Mouse (Mus musculus) MEL (cell line): ENCODE measurements around the gene Kcnj9. TPM values are rescaled to one million over a fixed set of nuclear protein-coding genes. Genes with fewer than 3 reads are reported as not detected.
A peak's percentile ranks its signal among the peaks of the same experiment; 100 is the strongest.

Experiments
- DNase-seq: peaks from one replicate; pipeline ENCODE4 v3.0.0; 2011; ENCODE audit warnings: low read depth, low spot score
- H3K27ac ChIP-seq: 2 replicates; pipeline ENCODE4 v1.5.1; 2012; ENCODE audit warnings: low read depth, mild to moderate bottlenecking, control low read depth, low read length, moderate library complexity; ENCODE audit not compliant: control insufficient read depth
- H3K27me3 ChIP-seq, 2 experiments: fragments of 150-350 bp in 1 of 2; sonication (generic) in 1 of 2; 2 replicates each; pipeline ENCODE4 v1.6.1; 2012; ENCODE audit warnings: low read length in 2 of 2, mild to moderate bottlenecking in 2 of 2, improper control_type of control experiment in 1 of 2, moderate library complexity in 1 of 2; ENCODE audit not compliant: insufficient read depth in 2 of 2, control insufficient read depth in 1 of 2
- H3K36me3 ChIP-seq, 2 experiments: 2 replicates each; pipeline ENCODE4 v1.6.1; 2012 to 2014; ENCODE audit warnings: low read length in 2 of 2, improper control_type of control experiment in 1 of 2, inconsistent platforms in 1 of 2, mild to moderate bottlenecking in 1 of 2; ENCODE audit not compliant: insufficient read depth in 2 of 2, control insufficient read depth in 1 of 2
- H3K4me1 ChIP-seq, 2 experiments: fragments of 150-350 bp in 1 of 2; sonication (generic) in 1 of 2; 2 replicates each; pipeline ENCODE4 v1.6.1; 2012; ENCODE audit warnings: low read length in 2 of 2, improper control_type of control experiment in 1 of 2, mild to moderate bottlenecking in 1 of 2; ENCODE audit not compliant: insufficient read depth in 2 of 2, control insufficient read depth in 1 of 2
- H3K4me3 ChIP-seq, 2 experiments: fragments of 150-350 bp in 1 of 2; sonication (generic) in 1 of 2; 2 replicates each; pipeline ENCODE4 v1.5.1; 2012; ENCODE audit warnings: low read depth in 2 of 2, low read length in 2 of 2, mild to moderate bottlenecking in 2 of 2, moderate library complexity in 2 of 2, control low read depth in 1 of 2, improper control_type of control experiment in 1 of 2; ENCODE audit not compliant: control insufficient read depth in 1 of 2, insufficient read depth in 1 of 2
- H3K79me2 ChIP-seq: 2 replicates; pipeline ENCODE4 v1.6.1; 2012; ENCODE audit warnings: mild to moderate bottlenecking, low read length, moderate library complexity; ENCODE audit not compliant: control insufficient read depth, poor library complexity, insufficient read depth
- H3K9ac ChIP-seq: 2 replicates; pipeline ENCODE4 v1.6.1; 2012; ENCODE audit warnings: low read depth, mild to moderate bottlenecking, control low read depth, low read length, moderate library complexity; ENCODE audit not compliant: control insufficient read depth, poor library complexity, severe bottlenecking
- H3K9me3 ChIP-seq: fragments of 150-350 bp; sonication (generic); replicated peaks from 2 replicates; pipeline ENCODE4 v1.6.1; 2012; ENCODE audit warnings: mild to moderate bottlenecking, low read length, improper control_type of control experiment, moderate library complexity; ENCODE audit not compliant: insufficient read depth
- BHLHE40 ChIP-seq: IDR thresholded peaks from 2 replicates; pipeline ENCODE4 v1.6.1; 2012; ENCODE audit warnings: low read depth, mild to moderate bottlenecking, inconsistent platforms, low read length, improper control_type of control experiment, borderline replicate concordance
- CHD2 ChIP-seq: IDR thresholded peaks from 2 replicates; pipeline ENCODE4 v1.6.1; 2011; ENCODE audit warnings: low read length, improper control_type of control experiment
- ELF1 ChIP-seq: IDR thresholded peaks from 2 replicates; pipeline ENCODE4 v1.6.1; 2014; ENCODE audit warnings: low read depth, mild to moderate bottlenecking, inconsistent platforms, low read length, improper control_type of control experiment, moderate library complexity
- EP300 ChIP-seq, 2 experiments: IDR thresholded peaks; 2 replicates each; pipeline ENCODE4 v1.6.1; 2011; ENCODE audit warnings: improper control_type of control experiment in 2 of 2, low read length in 2 of 2, low read depth in 1 of 2, mild to moderate bottlenecking in 1 of 2
- ETS1 ChIP-seq: IDR thresholded peaks from 2 replicates; pipeline ENCODE4 v1.6.1; 2012; ENCODE audit warnings: low read depth, mild to moderate bottlenecking, inconsistent platforms, low read length, improper control_type of control experiment, moderate library complexity
- KAT2A ChIP-seq: conservative IDR thresholded peaks from 2 replicates; pipeline ENCODE4 v1.6.1; 2012; ENCODE audit warnings: low read depth, low read length, improper control_type of control experiment, inconsistent platforms
- MAFK ChIP-seq: IDR thresholded peaks from 2 replicates; pipeline ENCODE4 v1.6.1; 2011; ENCODE audit warnings: low read depth, mild to moderate bottlenecking, low read length, improper control_type of control experiment, borderline replicate concordance
- MAZ ChIP-seq: IDR thresholded peaks from 2 replicates; pipeline ENCODE4 v1.6.1; 2012; ENCODE audit warnings: low read depth, mild to moderate bottlenecking, inconsistent platforms, low read length, improper control_type of control experiment
- MYC ChIP-seq: IDR thresholded peaks from 2 replicates; pipeline ENCODE4 v1.6.1; 2011; ENCODE audit warnings: low read depth, mild to moderate bottlenecking, low read length, improper control_type of control experiment, moderate library complexity
- NRF1 ChIP-seq: IDR thresholded peaks from 2 replicates; pipeline ENCODE4 v1.6.1; 2014; ENCODE audit warnings: low read depth, mild to moderate bottlenecking, inconsistent platforms, low read length, improper control_type of control experiment, moderate library complexity; ENCODE audit not compliant: poor library complexity, insufficient read depth, severe bottlenecking
- POLR2A ChIP-seq, 2 experiments: IDR thresholded peaks; 2 replicates each; pipeline ENCODE4 v1.6.1; 2011 to 2012; ENCODE audit warnings: low read length in 2 of 2, mild to moderate bottlenecking in 2 of 2, control low read depth in 1 of 2, improper control_type of control experiment in 1 of 2, low read depth in 1 of 2, moderate library complexity in 1 of 2; ENCODE audit not compliant: control insufficient read depth in 1 of 2, insufficient read depth in 1 of 2, poor library complexity in 1 of 2
- TAL1 ChIP-seq: IDR thresholded peaks from 2 replicates; pipeline ENCODE4 v1.6.1; 2012; ENCODE audit warnings: mild to moderate bottlenecking, inconsistent platforms, low read length, moderate library complexity, mixed read lengths
- polyA plus RNA-seq, 2 experiments: library from polyadenylated mRNA; stranded (reverse) in 1 of 2; unstranded in 1 of 2; fragments of >175 nt in 1 of 2; fragments of >200 nt in 1 of 2; gene quantifications; 2 replicates each; pipeline versions ENCODE4 v1.2.1 to v1.2.4; 2012; ENCODE audit warnings: low replicate concordance in 2 of 2, low read depth in 1 of 2; ENCODE audit not compliant: insufficient read length in 2 of 2, insufficient read depth in 1 of 2, missing spikeins in 1 of 2
- total RNA-seq: library from RNA; depleted of rRNA; stranded (reverse); fragments of 300-350 nt; gene quantifications from 2 replicates; pipeline ENCODE4 v1.2.3, GENCODE M21; 2012

The Kcnj9 gene
- total and polyA plus RNA-seq, 3 experiments = 0.08 TPM; not detected in 2

- no peak for DNase-seq
- peaks cover 20% of the 10 kb centered on the region for H3K79me2 ChIP-seq
- H3K36me3 ChIP-seq = 0 out of 4 replicates have a peak, but pooled peaks cover 0 to 3% of the 10 kb centered on the region in 2 experiments
- H3K9me3 ChIP-seq = no peaks in the 10 kb centered on the region
- TF ChIP-seq BHLHE40 (no peak), POLR2A (IDR thresholded peaks at IDR 0.05; ENCODE audit: control insufficient read depth in 1 of 2, insufficient read depth in 1 of 2, low read depth in 1 of 2, low read length in 2 of 2, poor library complexity in 1 of 2) (no peak), MAZ (no peak), TAL1 (no peak), MAFK (no peak), KAT2A (no peak), EP300 (IDR thresholded peaks at IDR 0.05; ENCODE audit: low read depth in 1 of 2, low read length in 2 of 2) (no peak), ETS1 (no peak), NRF1 (no peak)
- TF ChIP-seq, all 39 proteins: peak for 0
- H3K9ac ChIP-seq = no peak overlapping the region
- H3K27ac ChIP-seq = no peak overlapping the region
- H3K4me3 ChIP-seq = no peak overlapping the region
- peaks cover 2 to 6% of the 10 kb centered on the region in 2 experiments; a peak in 3 of 4 replicates for H3K4me1 ChIP-seq
- H3K27me3 ChIP-seq = no peaks in the 10 kb centered on the region
These were observed 14.2 kb downstream of the Kcnj9 start for GRCm38 (mm10) chr1:172314911-172315310.

- Histone ChIP-seq H3K27me3 (no peaks in the 10 kb centered on the region), H3K4me1 (peaks cover 2 to 10% of the 10 kb centered on the region in 2 experiments), H3K9me3 (no peaks in the 10 kb centered on the region), H3K36me3 (0 out of 4 replicates have a peak, but pooled peaks cover 0 to 3% of the 10 kb centered on the region in 2 experiments), H3K4me3 (peak overlapping the region in 1 of 2 experiments; percentile 93; a peak in 1 of 4 replicates), H3K9ac (no peak overlapping the region; the same call in 1 of the 2 replicates), H3K79me2 (peaks cover 22% of the 10 kb centered on the region)
- no peak for DNase-seq
- no peak for TF ChIP-seq MYC
- no peak for TF ChIP-seq ELF1
- no peak for TF ChIP-seq CHD2
- TF ChIP-seq, all 39 proteins: peak for 0
- no peak overlapping the region for H3K27ac ChIP-seq
These were observed 15.3 kb downstream of the Kcnj9 start for GRCm38 (mm10) chr1:172313613-172314411.
